Mouse (Mus musculus): ENCODE data around the gene Arhgef17. TPM values are rescaled to one million over a fixed set of nuclear protein-coding genes. Genes with fewer than 3 reads are reported as not detected.
"Not testable (repeated sequence)": the region's sequence is repeated elsewhere in the genome, so short reads cannot be mapped to it uniquely, and the experiment has no call there.

The Arhgef17 gene
- polyA plus RNA-seq, 1 experiment from 2014 or later = 12.9 TPM

DNA sequence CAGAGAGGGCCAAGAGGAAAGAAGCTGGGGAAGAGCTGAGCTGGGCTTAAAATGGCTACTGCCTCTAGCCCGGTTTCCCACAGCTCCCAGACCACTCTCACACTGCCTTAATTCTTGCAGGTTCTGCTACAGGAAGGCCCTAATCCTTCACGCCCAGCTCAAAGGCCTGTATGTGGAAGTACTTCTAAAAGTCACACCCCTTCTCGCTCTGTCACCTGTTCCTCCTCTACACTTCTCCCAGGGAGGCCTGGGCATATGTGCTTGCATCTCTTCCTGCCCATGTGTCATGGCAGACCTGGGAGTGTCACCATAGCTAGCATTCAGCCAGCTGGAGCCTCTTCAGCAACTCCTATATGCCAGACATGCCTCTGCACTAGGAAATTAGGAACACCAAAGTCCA is 78.5 kb downstream of the Arhgef17 start:
- Histone ChIP-seq H3K4me3 (replicated peaks) (no peak overlapping the region), H3K4me1 (peaks cover 38% of the 10 kb centered on the region), H3K9me3 (replicated peaks) (no peaks in the 10 kb centered on the region), H3K27ac (replicated peaks) (no peak overlapping the region), H3K4me2 (no peak overlapping the region), H3K9ac (replicated peaks) (no peak overlapping the region), H3K27me3 (replicated peaks) (no peaks in the 10 kb centered on the region), H3K36me3 (no peaks in the 10 kb centered on the region)
- WGBS = 86% methylated on average over 3 of the region's 3 CpGs
- ATAC-seq (ENCODE audit: low FRiP score) = no peak

DNA sequence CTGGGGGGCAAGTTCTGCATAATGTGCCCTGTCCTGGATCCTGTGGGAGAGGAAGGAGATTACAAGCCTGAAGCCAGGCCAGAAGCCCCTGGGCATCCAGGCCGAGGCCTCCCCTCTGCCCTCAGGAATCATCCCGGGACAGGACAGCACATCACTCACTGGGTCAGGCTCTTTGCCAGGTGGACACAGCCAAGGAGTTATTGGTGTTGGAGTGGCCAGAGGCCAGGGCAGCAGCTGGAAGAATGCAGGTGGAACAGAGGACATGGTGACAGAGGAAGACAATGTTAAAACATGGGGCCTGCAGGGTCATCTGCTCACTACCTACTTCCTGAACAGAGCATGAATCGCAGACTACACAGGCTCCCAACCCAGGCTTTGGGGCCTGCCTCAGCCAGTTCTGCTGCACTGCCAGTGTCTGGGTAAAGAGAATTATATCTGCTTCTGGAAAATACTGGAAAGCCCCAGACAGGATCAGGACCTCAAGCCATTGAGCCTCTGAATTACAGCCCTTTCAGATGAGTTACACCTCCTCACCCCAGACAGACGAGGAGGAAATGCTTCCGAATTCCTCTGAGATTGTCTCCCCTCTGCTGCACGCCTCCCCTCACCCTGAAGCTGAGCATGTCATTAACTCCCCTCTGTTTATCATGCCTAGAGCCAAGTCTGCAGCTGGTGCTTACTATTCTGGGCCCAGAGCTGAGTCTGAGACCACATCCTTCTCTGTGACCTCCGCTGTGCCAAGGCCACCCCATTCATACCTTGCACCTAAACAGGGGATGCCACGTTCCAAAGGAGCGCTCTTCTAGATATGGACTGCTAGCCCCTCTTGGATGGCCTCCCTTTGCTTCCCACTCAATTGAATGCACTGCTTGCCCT is 80.2 kb downstream of the Arhgef17 start:
- Histone ChIP-seq H3K4me2 (no peak overlapping the region), H3K4me1 (peaks cover 38% of the 10 kb centered on the region), H3K9ac (replicated peaks) (no peak overlapping the region), H3K27ac (replicated peaks) (peak overlapping the region; percentile 51), H3K36me3 (no peaks in the 10 kb centered on the region), H3K4me3 (replicated peaks) (no peak overlapping the region), H3K9me3 (replicated peaks) (no peaks in the 10 kb centered on the region), H3K27me3 (replicated peaks) (no peaks in the 10 kb centered on the region)
- ATAC-seq (ENCODE audit: low FRiP score) = no peak
- WGBS = 58% methylated on average over 9 of the region's 9 CpGs

GRCm38 (mm10) chr7:100849508-100849907 is 82.4 kb downstream of the Arhgef17 start:
- Histone ChIP-seq H3K4me3 (replicated peaks) (no peak overlapping the region), H3K36me3 (no peaks in the 10 kb centered on the region), H3K9me3 (replicated peaks) (no peaks in the 10 kb centered on the region), H3K4me2 (no peak overlapping the region), H3K4me1 (peaks cover 36% of the 10 kb centered on the region), H3K27ac (replicated peaks) (no peak overlapping the region), H3K9ac (replicated peaks) (no peak overlapping the region), H3K27me3 (replicated peaks) (no peaks in the 10 kb centered on the region)
- 98% methylated on average over 2 of the region's 2 CpGs for WGBS
- no peak for ATAC-seq (ENCODE audit: low FRiP score)

- WGBS = 39% methylated on average over 6 of the region's 6 CpGs
These were observed 83.2 kb downstream of the Arhgef17 start for GRCm38 (mm10) chr7:100848744-100849143.

DNA sequence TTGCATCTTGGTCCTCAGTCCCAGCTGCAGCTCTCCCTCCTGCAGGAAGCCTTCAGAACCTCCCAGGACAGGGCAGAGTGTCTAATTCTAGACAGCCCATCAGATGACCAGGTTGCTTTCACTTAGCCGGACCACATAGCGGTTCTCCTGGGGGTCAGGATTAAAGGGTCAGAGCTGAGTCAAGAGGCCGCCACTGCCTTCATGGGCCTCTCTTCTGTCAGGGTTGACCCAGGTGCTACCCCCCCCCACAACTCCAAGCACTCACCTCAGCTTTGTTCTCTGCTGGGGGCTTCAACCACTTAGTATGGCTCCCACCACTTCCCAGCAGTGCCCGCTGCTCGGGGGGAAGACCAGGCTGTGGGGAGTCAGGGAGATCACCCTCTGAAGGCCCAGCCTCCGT is 84.8 kb downstream of the Arhgef17 start:
- Histone ChIP-seq H3K4me2 (no peak overlapping the region), H3K4me3 (replicated peaks) (no peak overlapping the region), H3K4me1 (peaks cover 25% of the 10 kb centered on the region), H3K9me3 (replicated peaks) (no peaks in the 10 kb centered on the region), H3K27ac (replicated peaks) (no peak overlapping the region), H3K36me3 (peaks cover 3% of the 10 kb centered on the region; the same call in 1 of the 2 replicates), H3K9ac (replicated peaks) (no peak overlapping the region), H3K27me3 (replicated peaks) (no peaks in the 10 kb centered on the region)
- ATAC-seq (ENCODE audit: low FRiP score) = no peak
- WGBS = 92% methylated on average over 6 of the region's 6 CpGs

More at GRCm38 (mm10) chr7:100848744-100849143, 83.2 kb downstream of the Arhgef17 start:
- no peak overlapping the region for H3K27ac ChIP-seq (replicated peaks)
- H3K36me3 ChIP-seq = no peaks in the 10 kb centered on the region
- peaks cover 32% of the 10 kb centered on the region for H3K4me1 ChIP-seq
- ATAC-seq (ENCODE audit: low FRiP score) = no peak
- H3K4me3 ChIP-seq (replicated peaks) = no peak overlapping the region
- no peak overlapping the region for H3K4me2 ChIP-seq
- no peaks in the 10 kb centered on the region for H3K9me3 ChIP-seq (replicated peaks)
- no peaks in the 10 kb centered on the region for H3K27me3 ChIP-seq (replicated peaks)
- no peak overlapping the region for H3K9ac ChIP-seq (replicated peaks)

GRCm38 (mm10) chr7:100846033-100846432 is 85.9 kb downstream of the Arhgef17 start:
- H3K4me2 ChIP-seq; H3K4me3 ChIP-seq (replicated peaks); H3K9ac ChIP-seq (replicated peaks); H3K27me3 ChIP-seq (replicated peaks); H3K36me3 ChIP-seq; H3K9me3 ChIP-seq (replicated peaks): not testable (repeated sequence)
- Histone ChIP-seq H3K27ac (replicated peaks) (0 out of 2 replicates have a peak overlapping the region, but pooled peaks have one; percentile 33), H3K4me1 (peaks cover 14% of the 10 kb centered on the region)
- 63% methylated on average over 7 of the region's 7 CpGs for WGBS
- ATAC-seq (ENCODE audit: low FRiP score) = 0 out of 2 replicates have a peak, but pooled peaks have one; percentile 12

GRCm38 (mm10) chr7:100845412-100845811 is 86.5 kb downstream of the Arhgef17 start:
- Histone ChIP-seq H3K36me3 (peaks cover 9% of the 10 kb centered on the region; the same call in 1 of the 2 replicates), H3K4me3 (replicated peaks) (no peak overlapping the region), H3K27ac (replicated peaks) (no peak overlapping the region), H3K27me3 (replicated peaks) (no peaks in the 10 kb centered on the region), H3K9me3 (replicated peaks) (no peaks in the 10 kb centered on the region), H3K9ac (replicated peaks) (no peak overlapping the region), H3K4me2 (no peak overlapping the region), H3K4me1 (peaks cover 13% of the 10 kb centered on the region; the same call in 1 of the 2 replicates)
- WGBS = 61% methylated on average over 1 of the region's 1 CpGs
- no peak for ATAC-seq (ENCODE audit: low FRiP score)

GRCm38 (mm10) chr7:100845026-100845400 is 86.9 kb downstream of the Arhgef17 start:
- H3K9ac ChIP-seq (replicated peaks) = no peak overlapping the region
- no peak overlapping the region for H3K4me2 ChIP-seq
- no peak for ATAC-seq (ENCODE audit: low FRiP score)
- no peaks in the 10 kb centered on the region for H3K27me3 ChIP-seq (replicated peaks)
- no peak overlapping the region for H3K27ac ChIP-seq (replicated peaks)
- no peaks in the 10 kb centered on the region for H3K9me3 ChIP-seq (replicated peaks)
- H3K4me1 ChIP-seq = peaks cover 13% of the 10 kb centered on the region; the same call in 1 of the 2 replicates
- H3K36me3 ChIP-seq = peaks cover 9% of the 10 kb centered on the region; the same call in 1 of the 2 replicates
- no peak overlapping the region for H3K4me3 ChIP-seq (replicated peaks)

GRCm38 (mm10) chr7:100844385-100845025 is 87.4 kb downstream of the Arhgef17 start:
- no peak for ATAC-seq (ENCODE audit: low FRiP score)
- no peak overlapping the region for H3K9ac ChIP-seq (replicated peaks)
- H3K9me3 ChIP-seq (replicated peaks) = no peaks in the 10 kb centered on the region
- WGBS = 77% methylated on average over 2 of the region's 2 CpGs
- no peak overlapping the region for H3K4me2 ChIP-seq
- H3K27ac ChIP-seq (replicated peaks) = no peak overlapping the region
- peaks cover 13% of the 10 kb centered on the region; the same call in 1 of the 2 replicates for H3K4me1 ChIP-seq
- H3K4me3 ChIP-seq (replicated peaks) = no peak overlapping the region
- no peaks in the 10 kb centered on the region for H3K27me3 ChIP-seq (replicated peaks)
- H3K36me3 ChIP-seq = peaks cover 9% of the 10 kb centered on the region; the same call in 1 of the 2 replicates

GRCm38 (mm10) chr7:100843866-100844265 is 88.0 kb downstream of the Arhgef17 start:
- peaks cover 13% of the 10 kb centered on the region; the same call in 1 of the 2 replicates for H3K4me1 ChIP-seq
- no peak overlapping the region for H3K9ac ChIP-seq (replicated peaks)
- H3K9me3 ChIP-seq (replicated peaks) = no peaks in the 10 kb centered on the region
- 96% methylated on average over 2 of the region's 2 CpGs for WGBS
- no peak for ATAC-seq (ENCODE audit: low FRiP score)
- no peaks in the 10 kb centered on the region for H3K27me3 ChIP-seq (replicated peaks)
- H3K4me3 ChIP-seq (replicated peaks) = no peak overlapping the region
- H3K36me3 ChIP-seq = peaks cover 10% of the 10 kb centered on the region; the same call in 1 of the 2 replicates
- no peak overlapping the region for H3K27ac ChIP-seq (replicated peaks)
- no peak overlapping the region for H3K4me2 ChIP-seq

GRCm38 (mm10) chr7:100842175-100842574 is 89.7 kb downstream of the Arhgef17 start:
- 91% methylated on average over 5 of the region's 5 CpGs for WGBS
- H3K27me3 ChIP-seq (replicated peaks) = no peaks in the 10 kb centered on the region
- H3K4me2 ChIP-seq = no peak overlapping the region
- H3K27ac ChIP-seq (replicated peaks) = no peak overlapping the region
- ATAC-seq (ENCODE audit: low FRiP score) = no peak
- H3K4me3 ChIP-seq (replicated peaks) = no peak overlapping the region
- H3K4me1 ChIP-seq = peaks cover 13% of the 10 kb centered on the region; the same call in 1 of the 2 replicates
- no peaks in the 10 kb centered on the region for H3K9me3 ChIP-seq (replicated peaks)
- peaks cover 23% of the 10 kb centered on the region for H3K36me3 ChIP-seq
- no peak overlapping the region for H3K9ac ChIP-seq (replicated peaks)

GRCm38 (mm10) chr7:100841608-100842007 is 90.3 kb downstream of the Arhgef17 start:
- Histone ChIP-seq H3K27ac (replicated peaks) (no peak overlapping the region), H3K27me3 (replicated peaks) (no peaks in the 10 kb centered on the region), H3K9me3 (replicated peaks) (no peaks in the 10 kb centered on the region), H3K4me1 (peaks cover 13% of the 10 kb centered on the region; the same call in 1 of the 2 replicates), H3K4me3 (replicated peaks) (no peak overlapping the region), H3K9ac (replicated peaks) (no peak overlapping the region), H3K4me2 (no peak overlapping the region), H3K36me3 (peaks cover 28% of the 10 kb centered on the region)
- no peak for ATAC-seq (ENCODE audit: low FRiP score)
- WGBS = 94% methylated on average over 6 of the region's 6 CpGs
